Mouse (Mus musculus) embryo, embryonic 10.5 days (tissue): ENCODE measurements at regions not wholly inside any gene's neighbourhood (a gene's known extent, or its start where the extent isn't known, plus 50 kb on each side); places are given as distances from the start of the nearest gene placed in this dataset.

Source experiments
- DNase-seq: peaks from one replicate; pipeline ENCODE4 v3.0.0-alpha.2; 2015; ENCODE audit warnings: low spot score

DNA sequence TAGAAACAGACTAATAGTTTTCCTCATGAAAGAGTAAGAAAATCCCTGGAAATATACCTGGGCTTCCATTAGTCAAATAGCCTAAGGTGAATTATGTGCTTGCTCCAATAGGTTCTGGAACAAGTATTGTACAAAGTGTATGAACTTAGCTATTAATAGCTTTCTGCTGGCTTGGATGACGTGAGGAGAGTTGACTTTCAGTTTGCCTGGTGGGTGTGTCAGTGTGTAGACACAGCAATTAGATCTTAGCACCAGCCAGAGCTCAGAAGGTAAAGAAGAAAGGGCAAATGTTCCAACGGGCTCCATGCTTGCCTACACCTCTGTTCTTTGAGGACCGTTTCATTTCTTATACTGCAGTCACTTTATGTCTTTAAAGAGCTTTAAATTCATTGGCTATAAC, 654.8 kb upstream of the Mef2c start:
- no peak for DNase-seq

DNA sequence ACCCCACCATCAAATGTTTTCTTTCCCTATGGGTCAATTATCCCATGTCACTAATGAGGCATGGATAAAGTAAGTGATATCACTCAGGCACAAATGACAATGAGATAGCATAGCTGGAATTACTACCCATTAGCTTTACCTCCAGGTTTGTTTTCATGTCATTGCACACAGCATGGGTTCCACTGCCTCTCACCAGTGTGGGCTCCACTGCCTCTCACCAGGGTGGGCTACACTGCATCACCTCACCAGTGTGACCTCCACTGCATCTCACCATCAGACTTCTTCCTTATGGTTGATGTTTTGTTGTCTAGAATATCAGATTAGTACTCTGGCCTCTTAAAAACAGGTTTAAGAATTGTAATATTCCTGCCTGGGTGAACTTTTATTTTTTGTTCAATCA, 634.0 kb upstream of the Mef2c start:
- no peak for DNase-seq

DNA sequence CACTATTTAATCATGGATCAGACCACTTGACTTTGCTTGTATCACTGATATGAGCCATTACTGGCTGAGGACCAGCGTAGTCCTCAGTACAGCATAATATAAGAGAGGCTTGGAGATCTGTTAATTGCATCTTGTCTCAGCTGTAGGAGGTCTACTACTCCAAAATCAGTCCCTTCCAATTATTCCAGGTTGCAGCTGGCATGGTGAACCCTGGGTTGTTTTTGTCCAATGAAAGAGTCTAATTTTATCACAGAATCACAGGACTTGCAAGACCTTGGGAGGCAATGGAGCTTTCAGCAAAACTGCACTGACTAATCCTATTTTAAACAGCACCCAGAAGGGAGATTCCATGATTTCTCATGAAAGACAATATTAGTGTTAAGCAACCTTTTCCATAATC, 629.7 kb upstream of the Mef2c start:
- DNase-seq = no peak

DNA sequence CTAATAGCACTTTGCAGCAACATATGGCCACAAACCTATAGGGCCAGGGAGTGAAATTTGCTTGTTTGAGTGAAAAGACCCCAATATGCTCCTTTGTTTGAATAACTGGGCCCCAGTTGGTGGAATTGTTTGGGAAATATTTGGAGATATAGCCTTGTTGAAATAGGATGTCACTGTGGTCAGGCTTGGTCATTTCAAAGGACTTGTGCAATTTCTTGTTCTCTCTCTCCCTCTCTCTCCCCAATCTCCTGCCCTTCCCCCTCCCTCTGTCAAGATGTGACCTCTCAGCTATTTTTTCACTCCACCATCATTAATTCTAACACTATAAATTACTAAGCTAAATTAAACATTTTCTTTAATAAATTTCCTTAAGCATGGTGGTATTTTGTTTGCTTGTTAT, 620.5 kb upstream of the Mef2c start:
- no peak for DNase-seq

DNA sequence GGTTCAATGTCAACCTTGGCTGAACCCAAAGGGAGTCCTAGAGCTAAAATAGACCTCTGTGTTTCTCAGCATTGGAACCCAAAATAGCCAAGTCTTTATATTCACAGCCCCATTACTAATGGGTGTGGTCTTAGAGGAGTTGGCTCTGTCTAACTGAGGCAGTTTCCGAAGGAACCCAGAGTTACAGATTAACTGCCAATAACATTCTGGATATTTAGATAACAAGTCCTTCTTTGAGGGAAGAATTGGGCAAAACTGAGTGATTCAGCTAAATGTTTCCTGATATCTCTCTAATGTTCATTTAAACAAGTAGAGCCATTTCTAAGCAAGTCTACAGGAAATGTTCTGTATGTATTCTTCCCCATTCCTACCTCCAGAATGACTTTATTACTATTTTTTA, 615.1 kb upstream of the Mef2c start:
- DNase-seq = no peak

GRCm38 (mm10) chr13:82892731-82893130, 611.1 kb upstream of the Mef2c start:
- DNase-seq = no peak

DNA sequence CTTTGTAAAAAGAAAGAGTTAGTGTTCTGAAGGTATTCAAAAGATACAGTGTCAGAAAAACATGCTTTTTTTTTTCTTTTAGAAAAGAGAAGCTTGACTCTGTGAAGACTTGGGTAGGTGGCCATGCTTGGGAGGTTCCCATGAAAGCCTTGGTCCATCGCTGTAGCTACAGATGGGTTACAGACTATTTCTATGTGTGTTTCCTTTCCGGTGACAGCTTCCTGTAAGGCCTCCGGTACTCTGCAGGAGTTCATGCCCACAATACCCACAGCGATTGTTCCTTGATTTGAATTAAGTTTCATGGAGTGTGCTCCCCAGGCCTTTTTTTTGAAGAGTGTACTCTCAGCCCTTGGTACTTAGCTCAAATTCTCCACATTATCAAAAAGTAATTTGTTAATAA, 604.1 kb upstream of the Mef2c start:
- DNase-seq = no peak

DNA sequence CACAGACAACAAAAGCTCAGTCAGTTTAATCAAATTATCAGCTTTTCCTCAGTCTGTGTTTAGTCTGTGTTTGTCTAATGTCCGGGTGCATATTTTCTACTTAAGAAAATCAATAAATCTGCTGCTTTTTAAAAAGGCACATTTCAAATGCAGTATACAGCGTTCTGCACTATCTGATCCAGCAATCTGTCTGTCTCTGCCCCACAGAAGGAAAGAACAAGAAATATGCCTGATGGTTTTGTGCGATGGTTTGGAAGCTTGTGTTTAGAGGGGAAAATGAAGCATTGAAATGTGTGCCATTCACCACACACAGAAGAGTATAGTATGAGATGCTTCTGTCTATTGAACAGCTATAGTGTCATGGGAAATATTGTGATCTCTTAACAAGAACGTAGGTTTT, 601.7 kb upstream of the Mef2c start:
- no peak for DNase-seq

DNA sequence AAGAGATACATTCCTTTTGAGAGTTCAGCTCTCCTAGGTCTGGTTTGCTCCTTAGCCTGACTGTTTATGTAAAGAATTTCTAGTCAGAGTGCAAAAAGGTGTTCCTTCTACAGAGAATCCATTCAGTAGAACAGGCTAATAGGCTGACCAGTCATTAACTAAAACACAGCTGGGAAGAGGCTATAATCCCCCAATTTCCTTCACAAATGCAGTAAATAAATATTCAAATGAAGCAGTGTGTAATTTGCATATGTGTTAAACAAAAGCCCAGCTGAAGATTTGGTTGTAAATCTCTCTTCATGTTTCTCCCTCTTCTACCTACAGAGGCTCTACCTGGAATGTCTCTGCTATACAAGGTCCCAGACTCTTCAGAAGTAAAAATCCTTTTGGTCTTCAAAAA, 600.2 kb upstream of the Mef2c start:
- no peak for DNase-seq

- DNase-seq = no peak
Measured at GRCm38 (mm10) chr13:82907689-82908088, 596.1 kb upstream of the Mef2c start.

DNA sequence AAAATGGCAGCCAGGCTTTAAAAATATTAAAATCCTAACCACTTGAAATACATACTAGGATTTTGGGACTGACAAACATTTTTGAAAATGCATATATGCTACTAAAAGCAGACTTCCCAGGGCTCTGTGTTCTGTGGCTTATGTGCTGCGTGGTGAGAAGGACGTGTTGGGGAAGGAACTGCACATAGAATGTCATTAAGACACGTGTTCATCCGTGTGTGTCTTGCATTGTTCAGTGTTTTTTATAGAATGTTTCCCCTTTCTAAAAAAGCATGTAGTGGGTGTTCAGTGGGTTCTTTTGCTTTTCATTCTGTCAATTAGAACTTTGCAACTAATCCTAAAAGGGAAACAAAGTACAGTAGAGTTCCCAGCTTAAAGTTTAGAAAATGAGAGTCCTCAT, 594.7 kb upstream of the Mef2c start:
- no peak for DNase-seq

- DNase-seq = no peak
Measured at GRCm38 (mm10) chr13:82912859-82913258, 591.0 kb upstream of the Mef2c start.

GRCm38 (mm10) chr13:82915194-82915593, 588.6 kb upstream of the Mef2c start:
- DNase-seq = no peak

- DNase-seq = no peak
Measured at GRCm38 (mm10) chr13:82930010-82930409, 573.8 kb upstream of the Mef2c start.

- no peak for DNase-seq
Measured at GRCm38 (mm10) chr13:82937856-82938255, 566.0 kb upstream of the Mef2c start.

DNA sequence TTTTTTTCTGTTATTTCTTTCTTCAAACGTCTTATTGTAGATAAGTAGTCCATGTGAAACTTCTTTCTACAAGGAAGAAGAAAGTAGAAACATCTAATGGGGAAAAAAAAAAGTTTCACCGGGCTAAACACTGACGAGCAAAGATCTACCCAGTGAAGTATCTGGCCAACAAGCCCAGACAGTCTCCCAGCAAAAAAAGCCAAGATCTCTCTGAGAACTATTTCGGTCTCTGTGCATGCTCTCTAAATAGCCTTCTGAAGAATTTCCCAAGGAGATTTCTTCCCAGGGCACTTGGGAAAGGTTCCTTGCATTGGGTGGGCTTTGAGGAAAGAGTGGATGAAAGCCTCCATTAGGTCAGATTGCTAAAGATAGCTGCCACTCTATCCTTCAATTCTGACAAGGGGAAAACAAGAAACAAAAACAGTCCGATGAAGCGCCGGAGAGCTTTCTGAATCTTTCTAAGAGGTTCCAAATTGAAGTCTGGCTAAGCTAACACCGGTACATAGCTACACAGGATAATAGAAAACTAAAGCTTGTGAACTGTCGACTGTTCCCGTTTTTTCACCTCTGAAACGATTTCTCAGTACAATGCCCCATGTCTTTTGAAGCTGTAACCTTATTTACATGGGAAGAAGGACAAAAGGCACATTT, 561.0 kb upstream of the Mef2c start:
- peak; percentile 6 for DNase-seq

DNA sequence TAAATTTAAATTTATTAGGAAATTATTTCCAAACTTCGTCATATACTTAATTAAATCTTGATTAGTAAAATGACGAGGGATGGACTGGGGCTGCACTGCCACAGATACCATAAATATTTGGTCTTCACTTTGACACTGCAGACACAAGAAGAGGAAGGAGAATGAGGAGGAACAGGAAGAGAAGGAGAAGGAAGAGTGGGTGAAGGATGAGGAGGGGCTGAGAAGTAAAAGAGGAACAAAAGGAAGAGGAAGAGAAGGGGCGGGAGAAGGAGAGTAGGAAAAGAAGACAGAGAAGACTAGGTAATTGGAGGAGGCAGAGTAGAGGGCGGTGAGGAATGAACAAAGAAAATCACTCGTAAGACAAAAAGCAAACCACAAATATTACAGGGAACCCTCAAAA, 556.9 kb upstream of the Mef2c start:
- DNase-seq = no peak

GRCm38 (mm10) chr13:82949541-82949940, 554.3 kb upstream of the Mef2c start:
- DNase-seq = no peak

GRCm38 (mm10) chr13:82962333-82962732, 541.5 kb upstream of the Mef2c start:
- no peak for DNase-seq

DNA sequence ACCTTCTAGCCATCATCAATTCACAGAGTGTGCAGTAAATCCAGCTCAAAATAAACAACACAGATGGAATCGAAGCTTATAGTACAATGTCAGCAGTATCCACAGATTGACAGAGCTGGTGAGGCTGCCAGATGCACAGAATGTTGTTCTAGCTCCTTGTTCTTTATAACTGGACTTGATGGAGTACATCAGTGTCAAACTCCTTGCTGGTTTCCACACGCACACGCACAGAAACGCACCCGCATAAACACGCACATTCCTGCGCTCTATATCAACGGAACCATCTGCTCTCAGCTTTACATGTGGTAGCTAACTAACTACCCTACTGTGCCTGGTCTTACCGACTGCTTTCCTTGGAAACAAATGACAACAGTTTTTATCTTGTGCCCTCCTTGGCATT, 532.1 kb upstream of the Mef2c start:
- DNase-seq = no peak

GRCm38 (mm10) chr13:82974210-82974811, 529.5 kb upstream of the Mef2c start:
- no peak for DNase-seq

DNA sequence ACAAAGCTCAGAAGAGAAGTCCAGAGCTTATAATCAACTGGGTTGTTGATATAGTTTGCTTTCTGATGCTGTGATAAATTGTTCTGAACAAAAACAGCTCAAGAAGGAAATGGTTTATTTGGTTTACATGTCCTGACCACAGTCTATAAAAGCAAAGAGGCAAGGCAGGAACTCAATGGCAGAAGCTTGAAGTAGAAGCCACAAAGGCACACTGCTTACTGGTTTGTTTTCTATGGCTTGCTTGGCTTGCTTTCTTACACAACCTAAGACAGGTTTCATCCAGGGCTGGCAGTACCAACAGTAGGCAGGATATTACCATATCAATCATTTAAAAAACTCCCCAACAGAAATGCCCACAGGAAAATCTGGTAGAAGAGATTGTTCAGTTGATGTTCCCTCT, 502.7 kb upstream of the Mef2c start:
- DNase-seq = no peak

DNA sequence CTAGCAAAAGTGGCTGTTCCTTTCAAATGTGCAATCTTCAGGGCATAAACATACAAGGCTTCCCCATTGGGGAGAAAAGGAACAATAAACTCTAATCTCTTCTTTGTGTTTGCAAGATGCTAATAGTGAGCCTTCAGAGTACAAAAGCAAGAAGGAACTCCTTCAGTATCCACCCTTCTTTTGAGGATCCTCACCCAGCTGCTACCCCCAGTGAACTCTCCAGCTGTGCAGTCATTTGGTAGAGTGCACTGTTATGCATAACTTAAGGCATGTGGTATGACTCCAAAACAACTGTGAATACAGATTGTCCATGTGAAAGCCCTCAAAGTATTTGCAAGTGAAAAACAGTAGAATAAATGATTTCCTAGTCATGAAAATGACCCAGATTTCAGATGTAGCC, 487.1 kb upstream of the Mef2c start:
- no peak for DNase-seq

DNA sequence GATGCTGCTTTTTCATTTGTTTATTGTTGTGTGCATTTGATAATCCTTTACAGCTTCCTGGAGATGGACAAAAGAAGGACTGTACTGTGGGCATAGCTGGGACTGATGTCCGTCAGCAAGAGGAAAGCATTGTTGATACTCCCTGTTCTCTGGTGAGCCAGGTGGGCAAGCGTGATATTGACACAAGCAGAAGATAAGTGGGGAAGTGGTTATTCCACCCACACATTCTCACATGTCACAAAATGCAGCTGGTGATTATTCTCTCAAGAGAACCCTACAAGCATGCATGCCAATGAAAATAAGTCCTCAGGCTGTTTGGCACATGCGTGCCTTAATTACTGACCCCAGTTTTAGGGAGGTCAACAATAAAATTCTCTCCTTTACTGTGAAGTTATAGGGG, 483.0 kb upstream of the Mef2c start:
- no peak for DNase-seq
